Mouse (Mus musculus) ES-E14 (cell line): ENCODE results near the gene Lgals2. TPM values are rescaled to one million over a fixed set of nuclear protein-coding genes. Genes with fewer than 3 reads are reported as not detected.

Source experiments
- DNase-seq: peaks from one replicate; pipeline ENCODE4 v3.0.0-alpha.2; 2013; ENCODE audit warnings: low read depth, low spot score
- H3K27ac ChIP-seq: 2 replicates; pipeline ENCODE4 v1.5.1; 2012; ENCODE audit warnings: low read depth, mild to moderate bottlenecking, low read length, moderate library complexity, mixed read lengths; ENCODE audit not compliant: poor library complexity, insufficient read depth, severe bottlenecking
- H3K36me3 ChIP-seq: 2 replicates; pipeline ENCODE4 v1.6.1; 2012; ENCODE audit warnings: mild to moderate bottlenecking, low read length, moderate library complexity, mixed read lengths; ENCODE audit not compliant: control insufficient read depth, poor library complexity, insufficient read depth, severe bottlenecking
- H3K4me1 ChIP-seq, 2 experiments: fragments of 150-350 bp in 1 of 2; sonication (generic) in 1 of 2; 2 replicates each; pipeline ENCODE4 v1.6.1; 2012; ENCODE audit warnings: low read length in 2 of 2, mild to moderate bottlenecking in 1 of 2, mixed read lengths in 1 of 2; ENCODE audit not compliant: control insufficient read depth in 2 of 2, insufficient read depth in 2 of 2, poor library complexity in 1 of 2
- H3K4me3 ChIP-seq, 2 experiments: fragments of 150-350 bp in 1 of 2; sonication (generic) in 1 of 2; 2 replicates each; pipeline ENCODE4 v1.5.1; 2012; ENCODE audit warnings: low read length in 2 of 2, low read depth in 1 of 2, mild to moderate bottlenecking in 1 of 2, mixed read lengths in 1 of 2; ENCODE audit not compliant: insufficient read depth in 1 of 2, poor library complexity in 1 of 2, severe bottlenecking in 1 of 2
- H3K9ac ChIP-seq: 2 replicates; pipeline ENCODE4 v1.6.1; 2012; ENCODE audit warnings: low read depth, mild to moderate bottlenecking, low read length, mixed read lengths; ENCODE audit not compliant: poor library complexity, insufficient read depth, severe bottlenecking
- H3K9me3 ChIP-seq: fragments of 150-350 bp; sonication (generic); 2 replicates; pipeline ENCODE4 v1.6.1; 2012; ENCODE audit warnings: low read depth, mild to moderate bottlenecking, low read length; ENCODE audit not compliant: control insufficient read depth, insufficient read depth
- CHD2 ChIP-seq: IDR thresholded peaks from 2 replicates; pipeline ENCODE4 v1.6.1; 2014; ENCODE audit warnings: mild to moderate bottlenecking, low read depth, low read length, inconsistent platforms
- HCFC1 ChIP-seq: IDR thresholded peaks from 2 replicates; pipeline ENCODE4 v1.6.1; 2012; ENCODE audit warnings: low read length, inconsistent platforms, borderline replicate concordance; ENCODE audit not compliant: insufficient read depth
- MAFK ChIP-seq: IDR thresholded peaks from 2 replicates; pipeline ENCODE4 v1.6.1; 2014; ENCODE audit warnings: mild to moderate bottlenecking, low read depth, low read length, inconsistent platforms; ENCODE audit not compliant: insufficient read depth
- ZC3H11A ChIP-seq: IDR thresholded peaks from 2 replicates; pipeline ENCODE4 v1.6.1; 2012; ENCODE audit warnings: low read depth, mild to moderate bottlenecking, inconsistent platforms, low read length, borderline replicate concordance
- ZNF384 ChIP-seq: IDR thresholded peaks from 2 replicates; pipeline ENCODE4 v1.6.1; 2012; ENCODE audit warnings: low read depth, low read length, inconsistent platforms
- in situ Hi-C, 2 experiments: fragments of 600-800 bp; cut with MboI; formaldehyde crosslinking; loops; one replicate each; pipeline ENCODE4 v1.15.1; 2025; ENCODE audit warnings: low sequenced_read_pairs in 2 of 2, inconsistent platforms in 1 of 2; ENCODE audit not compliant: unreplicated experiment in 2 of 2
- total RNA-seq: library from RNA; depleted of rRNA; stranded (reverse); fragments of 300-350 nt; gene quantifications from 2 replicates; pipeline ENCODE4 v1.2.3, GENCODE M21; 2012; rRNA removed

The Lgals2 gene
- total RNA-seq, result 4.2 TPM in 1 of 2 replicates, not detected in the other

DNA sequence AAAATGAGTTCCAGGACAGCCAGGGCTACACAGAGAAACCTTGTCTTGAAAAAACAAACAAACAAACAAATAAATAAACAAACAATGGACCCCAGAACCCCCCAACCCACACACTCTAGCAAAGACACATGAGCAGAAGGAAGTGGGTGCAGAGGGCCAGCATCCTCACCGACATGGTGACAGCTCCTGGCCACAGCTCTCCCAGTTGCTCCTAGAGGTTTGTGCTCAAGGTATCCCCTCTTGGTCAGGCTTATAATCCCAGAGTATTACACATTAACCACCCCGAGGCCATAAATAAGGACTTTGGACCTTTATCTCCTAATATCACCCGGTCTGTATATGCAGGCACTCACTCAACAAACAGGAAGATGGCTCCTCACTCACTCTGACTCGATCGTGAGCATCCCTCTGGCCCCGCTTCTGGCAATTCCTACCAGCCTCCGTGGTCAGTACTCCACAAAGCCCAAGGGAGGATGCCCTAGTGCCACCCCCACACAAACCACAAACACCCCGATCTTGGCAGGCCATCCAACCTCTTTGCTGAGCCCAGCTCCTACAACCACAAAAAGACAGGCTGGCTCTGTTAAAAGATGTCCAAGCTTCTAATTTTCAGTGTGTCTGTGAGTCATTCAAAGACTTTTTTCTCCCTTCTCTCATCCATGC is at the start of gene Lgals2:
TSS of gene Lgals2 (minus strand) at position 227 of the 663 bp plus-strand sequence.
- Histone ChIP-seq H3K4me1 (peaks cover 0 to 9% of the 10 kb centered on the region in 2 experiments; a peak in 2 of 4 replicates), H3K9me3 (no peaks in the 10 kb centered on the region), H3K27ac (no peak within 1 kb of the TSS), H3K4me3 (no peak within 1 kb of the TSS), H3K9ac (no peak within 1 kb of the TSS), H3K36me3 (no peaks in the 10 kb centered on the region)
- TF ChIP-seq HCFC1, result no peak
- no peak for TF ChIP-seq ZC3H11A
- no peak for TF ChIP-seq MAFK
- no peak for TF ChIP-seq CHD2
- no peak for TF ChIP-seq ZNF384
- in situ Hi-C loops, result no loop called here
- DNase-seq, result no peak

DNA sequence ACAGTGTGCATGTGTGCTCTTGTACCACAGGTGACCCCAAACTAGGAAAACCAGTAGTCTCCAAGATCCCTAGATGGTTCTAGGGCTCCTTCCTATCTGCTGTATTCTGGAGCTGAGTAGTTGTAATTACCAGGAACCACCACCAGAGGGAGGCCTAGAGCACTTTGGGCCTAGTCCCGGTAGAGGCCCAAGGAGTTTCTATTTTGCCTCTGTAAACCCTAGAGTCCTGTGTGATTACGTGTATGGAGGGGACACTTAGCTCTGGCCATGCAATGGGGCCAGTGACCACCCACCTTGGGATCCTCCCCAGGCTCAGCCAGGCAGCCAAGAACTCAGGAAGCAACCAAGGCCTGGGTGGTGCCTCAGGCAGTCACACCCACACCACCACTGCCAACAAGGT is 47.9 kb upstream of the Lgals2 start:
- in situ Hi-C loops, result no loop called here
- TF ChIP-seq HCFC1, result no peak
- no peak for TF ChIP-seq ZC3H11A
- no peak for TF ChIP-seq CHD2
- no peak for TF ChIP-seq ZNF384
- no peak for TF ChIP-seq MAFK
- no peak overlapping the region for H3K4me3 ChIP-seq
- no peaks in the 10 kb centered on the region for H3K9me3 ChIP-seq
- H3K36me3 ChIP-seq, result peaks cover 30% of the 10 kb centered on the region
- no peak overlapping the region for H3K27ac ChIP-seq
- DNase-seq, result peak; percentile 82
- no peak overlapping the region for H3K9ac ChIP-seq
- H3K4me1 ChIP-seq, result peaks cover 0 to 18% of the 10 kb centered on the region in 2 experiments; a peak in 3 of 4 replicates

GRCm38 (mm10) chr15:78901422-78901789 is 46.1 kb upstream of the Lgals2 start:
- in situ Hi-C loops, result no loop called here
- H3K27ac ChIP-seq, result no peak overlapping the region
- TF ChIP-seq ZC3H11A (no peak), HCFC1 (no peak), ZNF384 (no peak), MAFK (no peak), CHD2 (no peak)

GRCm38 (mm10) chr15:78900585-78901421 is 45.5 kb upstream of the Lgals2 start:
- in situ Hi-C loops, result no loop called here
- H3K9me3 ChIP-seq, result no peaks in the 10 kb centered on the region
- peaks cover 16% of the 10 kb centered on the region for H3K36me3 ChIP-seq
- H3K9ac ChIP-seq, result peak overlapping the region; percentile 6; the same call in 1 of the 2 replicates
- no peak for DNase-seq
- peaks cover 10 to 32% of the 10 kb centered on the region in 2 experiments; a peak in 3 of 4 replicates for H3K4me1 ChIP-seq
- H3K27ac ChIP-seq, result no peak overlapping the region
- peak overlapping the region; percentile 81 to 82 for H3K4me3 ChIP-seq
- no peak for TF ChIP-seq MAFK
- TF ChIP-seq ZNF384, result no peak
- TF ChIP-seq HCFC1, result no peak
- no peak for TF ChIP-seq CHD2
- no peak for TF ChIP-seq ZC3H11A

More at GRCm38 (mm10) chr15:78901422-78901789, 46.1 kb upstream of the Lgals2 start:
- peaks cover 10 to 28% of the 10 kb centered on the region in 2 experiments; a peak in 3 of 4 replicates for H3K4me1 ChIP-seq
- H3K36me3 ChIP-seq, result peaks cover 17% of the 10 kb centered on the region
- no peak overlapping the region for H3K9ac ChIP-seq
- H3K4me3 ChIP-seq, result peak overlapping the region in 1 of 2 experiments; percentile 81; a peak in 1 of 4 replicates
- H3K9me3 ChIP-seq, result no peaks in the 10 kb centered on the region
- no peak for DNase-seq
